Mouse (Mus musculus) layer of hippocampus, adult 18-20 months (tissue): ENCODE results near the gene Rabep1. TPM values are rescaled to one million over a fixed set of nuclear protein-coding genes. Genes with fewer than 3 reads are reported as not detected.

Experiments used
- DNase-seq, 2 experiments: peaks; one replicate each; pipeline ENCODE4 v3.0.0; 2022; ENCODE audit warnings: low spot score in 2 of 2
- long read RNA-seq: library from polyadenylated mRNA; stranded (forward); transcript quantifications from one replicate; pipeline ENCODE4 v2.0.0, GENCODE M21; 2021
- total RNA-seq, 2 experiments: library from RNA; stranded (reverse); gene quantifications; 2 replicates each; pipeline ENCODE4 v1.2.3; 2021

Gene Rabep1
- total RNA-seq = 100 to 1,000 TPM; 128 to 130 TPM
- long read RNA-seq, full-length matches to known transcripts = 75 of 115 reads
- long read RNA-seq, partial matches to known transcripts = 11 of 115 reads
- long read RNA-seq, other reads (novel, unspliced or antisense) = 29 of 115 reads

DNA sequence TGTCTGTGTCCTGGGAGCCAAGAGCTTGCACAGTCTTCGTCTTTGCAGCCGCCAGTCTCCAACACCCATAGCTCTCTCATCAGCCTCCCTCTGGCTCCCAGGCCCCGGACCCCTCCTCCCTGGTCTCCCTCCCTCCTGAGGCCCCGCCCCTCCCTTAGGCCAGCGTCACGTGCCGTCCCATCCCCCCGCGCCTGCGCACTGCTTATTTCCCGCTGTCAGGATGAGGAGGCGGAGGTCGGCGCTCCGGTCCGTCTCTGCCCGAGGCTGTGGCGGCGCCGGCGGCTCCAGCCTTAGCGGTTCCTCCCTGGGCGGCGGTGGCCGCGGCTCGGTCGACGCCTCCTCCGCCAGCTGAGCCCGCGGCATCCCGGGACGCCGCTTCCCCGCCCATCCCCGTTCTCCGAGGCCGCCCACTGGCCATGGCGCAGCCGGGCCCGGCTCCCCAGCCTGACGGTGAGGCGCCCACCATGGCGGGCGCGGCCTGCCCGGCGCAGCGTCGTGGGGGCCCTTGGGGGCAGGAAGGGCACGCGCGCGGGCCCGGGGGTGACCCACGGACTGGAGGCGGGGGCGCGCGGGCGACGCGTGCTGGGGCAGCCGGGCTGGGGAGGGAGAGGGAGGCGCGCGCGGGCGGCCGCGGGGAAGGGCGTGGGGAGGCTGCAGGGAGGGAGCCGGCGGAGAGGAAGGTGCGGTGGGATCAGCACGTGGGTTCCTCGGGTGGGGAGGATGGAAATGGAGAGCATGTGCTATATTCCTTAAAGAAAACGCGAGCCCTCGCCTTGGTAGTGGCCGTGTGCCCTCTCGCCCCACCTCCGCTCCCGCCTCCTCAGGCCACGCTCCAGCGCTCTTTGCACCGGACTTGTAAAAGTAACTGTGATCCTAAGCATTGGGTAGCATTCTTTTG, at the start of gene Rabep1:
Rabep1 (plus strand) TSS at position 220 of the 898 bp plus-strand sequence.
- peak; percentile 88 to 94 for DNase-seq

DNA sequence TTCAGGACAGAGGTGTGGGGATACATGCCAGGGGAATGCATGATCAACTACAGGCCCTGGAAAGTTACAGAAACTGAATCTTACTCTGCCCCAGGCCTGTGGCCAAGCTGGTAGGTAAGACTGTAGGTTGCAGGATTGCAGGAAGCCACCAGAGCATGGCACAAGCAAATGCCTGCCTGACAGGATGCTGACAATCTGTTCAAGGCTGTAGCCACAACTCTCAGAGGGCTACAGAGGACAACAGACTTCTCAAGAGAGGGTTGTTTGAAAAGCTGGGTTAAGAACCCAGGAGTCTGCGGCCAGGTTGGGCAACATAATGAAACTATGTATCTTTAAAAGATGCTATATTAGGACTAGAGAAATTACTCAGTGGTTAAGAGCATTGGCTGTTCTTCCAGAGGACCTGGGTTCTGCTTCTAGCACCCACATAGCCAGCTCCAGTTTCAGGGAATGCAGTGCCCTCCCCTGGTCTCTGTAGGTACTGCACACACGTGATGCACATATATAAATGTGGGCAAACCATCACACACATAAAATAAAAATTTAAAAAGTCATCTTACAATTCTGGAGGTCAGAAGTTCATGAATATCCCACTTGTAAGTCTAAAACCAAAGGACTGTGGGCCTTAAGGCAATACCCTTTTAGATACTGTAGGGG, 42.2 kb upstream of the Rabep1 start:
- DNase-seq = no peak

DNA sequence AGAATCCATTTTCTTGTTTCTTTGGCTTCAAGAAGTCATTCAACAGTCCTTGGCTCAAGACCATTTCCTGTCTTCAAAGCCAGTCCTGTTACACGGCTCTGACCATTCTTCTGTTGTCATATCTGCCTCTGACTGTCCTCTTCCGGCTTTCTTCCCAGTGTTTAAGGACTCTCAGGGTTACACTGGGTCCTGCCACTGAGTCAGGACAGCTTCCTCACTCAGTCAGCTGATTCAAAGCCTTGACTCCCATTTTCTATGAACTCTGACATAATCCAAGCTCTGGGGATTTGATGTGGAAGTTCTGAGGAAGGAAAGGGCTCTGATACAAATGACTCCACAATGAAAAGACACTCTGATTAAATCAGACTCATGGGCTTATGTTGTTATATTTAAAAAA, 41.7 kb upstream of the Rabep1 start:
- DNase-seq = no peak

DNA sequence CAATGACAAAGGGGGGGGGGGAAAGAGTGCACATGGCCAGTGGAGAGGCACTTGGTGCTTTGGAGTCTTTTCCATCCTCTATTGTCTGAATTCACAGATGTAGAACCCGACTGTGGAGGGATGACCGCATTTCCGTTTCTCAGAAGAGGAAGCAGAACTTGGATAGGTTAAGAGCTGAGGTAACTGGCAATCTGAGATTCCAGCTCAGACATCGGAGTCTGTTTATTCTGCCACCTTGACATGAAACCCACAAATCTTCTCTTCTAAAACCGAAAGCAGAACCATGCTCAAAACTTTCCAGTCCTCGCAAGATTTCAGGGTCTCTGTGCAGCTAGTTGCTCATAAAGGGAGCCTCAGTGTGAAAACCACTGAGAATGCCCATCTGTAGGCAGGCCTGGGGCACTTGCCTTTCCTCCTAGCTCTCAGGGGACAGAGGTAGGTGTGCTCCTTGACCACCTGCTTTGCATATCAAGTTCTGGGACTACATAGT, 40.8 kb upstream of the Rabep1 start:
- DNase-seq = no peak

DNA sequence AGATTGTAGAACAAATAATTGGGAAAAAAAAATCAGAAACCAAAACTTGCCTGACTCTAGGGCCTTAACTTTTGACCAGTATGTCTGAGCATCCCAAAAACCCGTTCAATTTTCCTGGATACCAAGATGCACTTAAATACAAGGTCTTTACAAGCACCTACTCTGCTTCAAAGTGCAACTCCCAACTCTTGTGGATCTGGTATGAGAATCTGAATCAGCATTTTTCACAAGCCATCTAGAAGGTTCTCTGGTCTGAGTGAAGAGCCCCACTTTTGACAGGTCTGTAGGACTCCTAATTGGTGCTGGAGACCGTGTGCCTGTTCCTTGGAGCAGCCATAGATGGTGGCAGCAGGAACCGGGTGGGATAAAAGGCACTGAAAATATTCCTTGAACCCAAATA, 40.2 kb upstream of the Rabep1 start:
- DNase-seq = no peak

DNA sequence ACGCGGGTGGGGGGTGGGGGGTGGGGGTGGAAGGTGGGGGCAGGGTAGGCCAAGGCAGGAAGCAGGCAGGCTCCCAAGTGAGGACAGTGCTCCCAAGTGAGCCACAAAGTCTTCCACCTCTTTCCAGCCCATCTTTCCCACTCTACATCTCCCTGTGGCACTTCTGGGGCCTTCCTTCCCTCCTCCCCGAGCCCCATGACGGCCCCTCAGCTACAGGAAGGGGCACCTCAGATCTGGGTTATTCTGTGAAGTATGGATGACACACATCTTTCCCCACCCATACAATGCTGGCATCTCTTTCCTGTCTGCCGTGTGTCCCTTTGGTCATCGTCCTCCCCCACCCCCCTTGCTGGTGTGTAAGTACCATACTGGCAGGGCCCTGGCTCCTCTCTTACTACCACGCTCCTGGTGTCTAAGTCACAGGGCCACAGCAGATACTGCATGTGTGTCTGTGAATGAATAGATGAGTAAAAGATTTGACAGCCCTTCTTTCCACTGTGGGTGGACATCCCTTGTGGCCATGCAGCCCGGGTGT, 38.9 kb upstream of the Rabep1 start:
- no peak for DNase-seq

DNA sequence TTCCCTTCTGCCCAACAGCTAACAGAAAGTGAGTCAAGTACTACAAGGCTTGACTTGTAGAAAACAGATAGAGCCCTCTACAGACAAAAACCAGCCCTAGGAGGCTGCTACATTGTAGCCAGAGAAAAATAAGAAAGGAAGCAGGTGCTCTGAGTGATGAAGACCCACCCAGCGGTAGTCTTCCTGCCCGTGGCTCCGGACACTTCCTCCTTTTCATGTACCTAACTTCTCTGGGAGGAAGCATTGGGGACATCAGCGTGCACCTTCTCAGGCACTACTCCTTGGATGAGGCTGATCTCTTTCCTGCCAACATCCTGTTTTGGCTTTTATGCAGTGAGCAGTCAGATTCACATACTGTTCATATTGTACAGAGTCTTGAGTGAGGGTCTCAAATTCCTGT, 37.9 kb upstream of the Rabep1 start:
- no peak for DNase-seq

DNA sequence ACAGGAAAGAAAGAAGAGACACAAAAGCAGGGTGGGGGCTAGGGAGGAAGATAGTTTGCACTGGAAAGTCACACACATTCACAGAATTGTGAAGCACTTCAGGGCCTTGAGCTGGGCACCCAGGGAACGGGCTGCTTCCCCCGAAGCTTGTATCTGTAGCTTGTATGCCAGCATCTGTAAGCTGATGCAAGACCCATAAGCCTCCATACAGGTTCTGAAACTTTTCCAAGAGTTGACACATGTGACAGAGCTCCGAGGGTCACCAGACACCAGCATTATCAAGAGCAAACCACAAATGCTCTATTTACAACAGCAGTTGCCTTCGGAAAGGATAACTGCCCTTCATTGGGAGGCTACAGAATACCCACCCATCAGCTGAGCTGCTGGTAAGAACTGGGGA, 36.9 kb upstream of the Rabep1 start:
- DNase-seq = no peak

DNA sequence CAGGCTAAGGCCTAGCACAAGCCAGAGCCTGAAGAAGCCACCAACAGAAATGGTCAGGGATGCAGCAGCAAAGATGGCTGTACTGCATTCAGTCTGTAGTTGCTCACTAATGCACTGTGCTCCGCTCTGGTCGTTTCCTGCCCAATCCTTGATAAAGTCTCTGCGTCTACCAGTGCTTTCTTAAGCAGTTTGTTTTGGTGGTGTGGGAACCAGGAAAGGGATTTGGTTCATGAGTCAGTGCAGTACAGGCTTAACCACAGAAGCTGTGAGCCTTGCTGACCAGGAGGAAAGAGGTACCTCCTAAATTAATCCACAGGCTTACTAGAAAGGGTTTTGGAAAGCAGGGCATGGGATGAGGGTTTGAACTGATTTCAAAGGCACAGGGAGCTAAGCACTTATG, 36.5 kb upstream of the Rabep1 start:
- no peak for DNase-seq

DNA sequence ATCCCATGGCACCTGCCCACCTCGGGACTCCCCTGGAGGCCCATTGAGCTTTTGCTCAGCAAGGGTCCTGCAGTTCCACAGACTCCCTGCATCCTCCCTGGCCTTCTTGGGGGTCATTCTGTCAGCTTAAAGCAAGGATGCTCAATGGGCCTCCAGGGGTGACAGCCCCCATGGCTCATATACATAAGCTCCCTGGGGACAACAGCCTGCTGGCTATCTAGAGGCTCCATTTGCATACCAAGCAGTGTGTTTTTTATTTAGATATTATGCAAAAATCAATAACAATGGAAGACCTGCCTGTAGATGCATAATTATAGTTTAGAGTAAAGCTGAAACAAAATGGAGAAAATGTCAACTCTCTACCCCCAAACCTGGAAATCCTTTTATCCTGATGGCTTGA, 35.6 kb upstream of the Rabep1 start:
- no peak for DNase-seq

DNA sequence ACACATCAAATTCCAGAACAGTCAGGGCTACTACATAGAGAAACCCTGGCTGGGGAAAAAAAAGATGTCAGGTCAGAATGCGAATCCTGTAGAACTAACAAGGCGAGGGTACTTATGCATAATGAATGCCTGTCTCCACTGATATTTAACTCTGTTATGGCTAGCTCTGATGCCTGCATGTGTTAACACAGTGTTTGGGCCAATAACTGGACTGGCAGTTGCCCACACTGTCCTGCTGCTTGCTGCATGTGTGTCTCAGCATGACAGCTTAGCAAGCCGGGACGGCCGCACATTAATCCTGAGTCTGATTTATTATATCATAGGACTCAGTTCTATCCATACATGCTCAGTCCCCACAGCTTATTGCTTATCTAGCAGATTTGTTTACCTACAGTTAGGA, 33.5 kb upstream of the Rabep1 start:
- no peak for DNase-seq

DNA sequence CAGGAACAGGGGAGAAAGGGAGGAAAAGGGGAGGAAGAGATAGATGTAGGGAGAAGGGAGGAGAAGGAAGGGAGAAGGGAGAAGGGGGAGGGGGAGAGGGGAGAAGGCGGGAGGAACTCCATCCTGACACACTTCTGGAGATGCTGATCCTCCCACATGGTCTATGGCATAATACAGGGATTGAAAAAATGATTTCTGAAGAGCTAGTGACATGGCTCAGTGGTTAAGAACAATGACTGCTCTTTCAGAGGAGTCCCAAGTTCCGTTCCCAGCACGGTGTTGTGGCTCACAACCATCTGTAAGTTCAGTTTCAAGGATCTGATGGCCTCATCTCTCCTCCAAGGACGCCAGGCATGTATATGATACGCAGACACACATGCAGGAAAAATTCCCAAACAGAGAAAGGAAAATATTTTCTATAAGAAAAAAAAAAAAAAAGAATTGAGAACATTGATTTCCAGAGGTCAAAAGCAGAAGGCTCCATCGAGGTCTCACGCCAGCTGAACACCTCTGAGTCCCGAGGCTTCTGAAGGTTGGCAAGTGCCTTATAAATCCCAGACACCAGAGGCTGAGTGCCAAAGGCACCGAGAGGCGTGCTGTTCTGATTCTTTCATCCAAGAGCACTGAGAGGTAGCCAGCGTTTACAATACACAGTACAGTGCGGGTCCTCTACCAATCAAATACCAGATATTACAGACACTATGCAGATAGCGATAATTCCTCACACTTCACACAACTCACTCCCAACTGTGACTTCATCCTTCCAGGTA, 32.9 kb upstream of the Rabep1 start:
- no peak for DNase-seq

DNA sequence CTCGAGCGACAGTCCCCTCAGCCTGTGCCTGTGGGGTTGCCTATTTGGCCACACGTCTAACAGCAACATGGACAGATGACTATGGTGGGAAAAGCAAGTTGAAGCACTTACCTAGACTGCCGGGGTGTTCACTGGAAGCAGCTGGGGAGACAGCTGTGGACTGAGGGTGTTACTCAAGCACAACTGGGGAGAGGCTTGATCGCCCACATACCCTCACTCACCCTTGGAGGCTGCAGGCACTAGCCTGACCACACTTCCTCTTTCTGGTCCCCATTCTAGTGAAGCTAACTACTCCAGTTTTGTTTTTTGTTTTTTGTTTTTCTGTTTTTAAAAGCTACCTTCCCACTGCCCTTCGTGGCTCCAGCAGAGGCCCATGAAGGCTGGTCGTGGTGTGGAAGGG, 32.2 kb upstream of the Rabep1 start, which contains the start of gene Scimp:
Scimp (minus strand) TSS at position 222 of the 400 bp plus-strand sequence.
- no peak for DNase-seq

DNA sequence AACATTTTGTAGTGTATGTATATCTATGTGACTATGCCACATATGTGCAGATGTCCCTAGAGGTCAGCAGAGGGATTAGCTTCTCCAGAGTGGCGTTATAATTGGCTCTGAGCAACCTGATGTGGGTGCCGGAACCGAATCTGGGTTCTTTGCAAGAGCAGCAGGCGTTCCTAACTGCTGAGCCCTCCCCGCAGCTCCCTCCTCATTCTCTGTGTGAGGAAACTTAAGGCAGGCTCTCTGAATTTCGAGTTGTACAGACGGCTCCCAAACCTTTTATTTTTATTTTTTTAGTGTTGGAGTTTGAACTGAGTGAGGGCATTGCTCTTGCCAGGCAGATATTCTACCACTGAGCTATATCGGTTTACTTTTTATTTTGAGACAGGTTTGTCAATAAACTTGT, 29.5 kb upstream of the Rabep1 start:
- DNase-seq = no peak

DNA sequence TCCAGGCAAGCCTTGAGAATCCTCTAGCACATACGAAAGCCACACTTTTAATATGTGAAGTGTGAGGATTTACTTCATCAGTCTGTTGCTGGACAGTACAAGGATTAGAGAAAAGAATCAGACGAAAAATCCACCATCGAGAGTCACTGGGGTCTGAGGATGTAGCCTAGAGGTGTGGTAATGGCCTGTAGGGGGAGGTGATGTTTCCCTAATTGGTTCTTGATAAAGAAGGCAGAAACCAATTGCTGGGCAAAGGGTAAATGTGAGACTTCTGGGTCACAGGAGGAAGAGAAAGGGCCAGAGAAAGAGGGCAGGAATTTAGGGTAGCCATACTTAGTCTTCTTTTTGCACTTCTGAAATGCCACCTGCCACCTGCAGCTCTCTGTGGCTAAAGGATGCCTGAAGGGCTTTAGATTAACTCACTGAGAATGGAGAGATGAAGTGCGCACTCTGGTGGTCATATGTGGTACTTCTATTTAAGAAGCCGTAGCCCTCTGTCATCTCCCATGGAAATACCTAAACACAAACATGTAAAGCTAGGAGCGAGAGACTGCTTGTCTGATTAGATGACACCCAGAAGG, 29.0 kb upstream of the Rabep1 start:
- DNase-seq = peak; percentile 32 to 81

DNA sequence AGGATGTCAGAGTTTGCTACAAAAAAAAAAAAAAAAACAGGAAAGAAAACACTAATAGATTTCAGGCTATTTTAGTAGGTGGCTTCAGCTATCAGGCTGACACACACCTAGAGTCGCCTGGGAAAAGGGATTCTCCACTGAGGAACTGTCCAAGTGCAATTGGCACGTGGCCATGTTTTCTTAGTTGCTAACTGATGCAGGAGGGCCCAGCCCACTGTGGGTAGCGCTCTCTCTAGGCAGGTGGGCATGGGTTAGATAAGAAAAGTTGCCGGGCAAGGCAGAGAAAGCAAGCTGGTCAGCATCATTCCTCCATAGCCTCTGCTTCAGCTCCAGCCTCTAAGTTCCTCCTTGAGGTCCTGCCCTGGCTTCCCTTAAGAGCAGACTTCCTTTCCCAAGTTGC, 27.8 kb upstream of the Rabep1 start:
- DNase-seq = no peak

DNA sequence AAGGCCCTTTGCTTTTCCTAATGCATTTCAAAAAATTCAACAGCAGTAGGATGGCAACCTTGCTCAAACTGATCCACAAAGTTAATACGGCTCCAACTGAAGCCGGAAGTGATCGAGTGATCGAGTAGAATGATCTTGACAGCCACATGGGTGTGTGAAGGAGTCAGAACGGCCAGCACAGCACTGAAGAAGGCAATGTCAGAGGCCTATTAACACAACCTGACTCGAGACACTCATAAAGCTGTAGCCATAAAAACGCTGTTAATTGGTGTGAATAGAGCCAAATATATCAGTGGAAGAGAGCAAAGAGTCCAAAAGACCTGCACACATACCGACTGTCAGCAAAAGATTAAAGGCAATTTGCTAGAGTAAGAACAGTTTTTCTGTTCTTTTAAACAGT, 24.5 kb upstream of the Rabep1 start:
- DNase-seq = no peak

DNA sequence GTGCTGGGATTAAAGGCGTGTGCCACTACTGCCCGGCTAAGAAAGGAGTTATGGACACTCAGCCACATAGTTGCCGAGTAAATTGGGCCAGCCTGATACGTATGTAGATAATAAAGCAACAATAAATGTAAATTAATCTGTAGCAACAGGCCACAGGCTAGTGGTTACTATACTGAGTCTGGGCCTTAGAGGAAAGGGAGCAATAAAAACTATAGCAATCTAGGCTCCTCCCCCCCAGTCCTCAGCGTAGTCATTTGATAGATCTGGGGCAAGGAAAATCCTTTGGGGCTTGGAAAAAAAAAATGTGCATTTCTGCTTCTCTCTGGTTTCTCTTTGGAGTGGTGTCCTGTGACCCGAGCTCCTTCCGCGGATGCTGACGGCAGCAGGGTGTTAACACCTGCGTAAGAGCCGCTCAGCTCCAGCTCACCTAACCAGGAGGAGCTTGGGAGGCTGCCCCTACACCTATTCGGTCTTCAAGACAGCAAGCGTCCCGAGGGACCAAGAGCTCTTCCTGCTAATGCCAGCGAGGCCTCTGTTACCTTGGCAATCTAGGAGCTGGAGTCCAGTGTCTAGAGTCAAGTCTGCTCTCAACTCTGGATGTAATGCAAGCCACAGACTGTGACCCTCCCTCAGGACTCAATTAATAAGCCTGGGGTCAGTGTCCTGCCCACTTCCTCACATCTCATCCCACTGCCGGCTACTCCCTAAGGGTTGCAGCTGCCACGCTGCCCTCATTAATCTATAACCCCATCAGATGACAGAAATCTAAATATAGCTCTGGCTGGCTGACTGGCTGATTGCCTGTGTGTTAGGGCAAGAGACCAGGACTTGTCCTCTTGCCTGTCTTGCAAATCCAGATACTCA, 22.6 kb upstream of the Rabep1 start:
- DNase-seq = no peak

DNA sequence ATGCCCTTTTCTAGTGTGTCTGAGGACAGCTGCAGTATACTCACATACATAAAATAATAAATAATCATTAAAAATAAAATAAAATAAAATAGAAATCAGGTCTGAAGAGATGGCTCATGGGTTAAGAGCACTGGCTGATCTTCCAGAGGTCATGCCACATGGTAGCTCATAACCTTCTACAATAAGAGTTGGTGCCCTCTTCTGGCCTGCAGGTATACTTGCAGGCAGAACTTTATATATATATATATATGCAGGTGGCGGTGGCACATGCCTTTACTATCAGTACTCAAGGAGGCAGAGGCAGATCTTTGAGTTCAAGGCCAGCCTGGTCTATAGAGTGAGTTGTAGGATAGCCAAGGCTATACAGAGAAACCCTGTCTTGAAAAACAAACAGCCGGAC, 18.4 kb upstream of the Rabep1 start:
- no peak for DNase-seq
